Mouse (Mus musculus) kidney, adult 11 months (tissue): ENCODE measurements around the gene Cox7b2.
A peak's percentile ranks its signal among the peaks of the same experiment; 100 is the strongest.
"Not testable (repeated sequence)": the region's sequence is repeated elsewhere in the genome, so short reads cannot be mapped to it uniquely, and the experiment has no call there.

Experiments
- DNase-seq: peaks from one replicate; pipeline ENCODE4 v3.0.0; 2022

The Cox7b2 gene

DNA sequence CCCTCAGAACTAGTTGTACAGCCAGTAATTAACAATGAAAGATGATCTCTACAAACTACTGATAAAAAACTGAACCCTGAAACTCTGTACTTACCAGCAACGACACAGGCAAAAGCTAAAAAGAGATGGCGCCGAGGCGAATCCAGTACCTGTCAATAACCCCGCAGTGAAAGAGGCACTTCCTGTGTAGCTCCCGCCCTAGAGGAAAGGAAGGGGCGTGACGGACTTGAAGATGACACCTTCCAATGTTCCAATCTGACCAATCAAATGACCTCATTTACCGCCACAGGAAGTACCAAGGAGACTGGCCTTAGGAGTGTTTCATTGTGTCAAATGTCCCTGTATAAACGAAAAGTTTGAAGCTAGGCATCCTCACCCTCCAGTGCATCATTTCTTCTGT lies at the start of gene Cox7b2:
Cox7b2 (minus strand) TSS at position 127 of the 400 bp plus-strand sequence.
- no peak for DNase-seq

DNA sequence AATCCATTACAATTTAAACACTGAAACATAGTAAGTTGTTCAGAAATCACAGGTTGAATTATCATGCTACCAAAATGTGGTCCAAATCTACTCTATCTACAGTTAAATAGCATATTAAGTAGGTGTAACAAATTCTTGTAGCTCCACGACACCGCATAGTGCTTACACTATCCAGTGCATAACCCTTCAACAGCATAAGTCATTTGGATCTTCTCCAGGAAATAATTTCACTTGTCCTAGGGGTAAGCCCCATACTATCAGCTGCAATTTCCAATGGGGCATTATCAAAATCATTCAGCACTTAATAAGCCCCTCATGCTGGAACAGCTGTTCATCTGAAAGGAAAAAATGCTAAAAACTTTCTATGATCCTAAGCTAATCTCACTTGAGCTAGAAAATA lies 47.3 kb upstream of the Cox7b2 start:
- no peak for DNase-seq

DNA sequence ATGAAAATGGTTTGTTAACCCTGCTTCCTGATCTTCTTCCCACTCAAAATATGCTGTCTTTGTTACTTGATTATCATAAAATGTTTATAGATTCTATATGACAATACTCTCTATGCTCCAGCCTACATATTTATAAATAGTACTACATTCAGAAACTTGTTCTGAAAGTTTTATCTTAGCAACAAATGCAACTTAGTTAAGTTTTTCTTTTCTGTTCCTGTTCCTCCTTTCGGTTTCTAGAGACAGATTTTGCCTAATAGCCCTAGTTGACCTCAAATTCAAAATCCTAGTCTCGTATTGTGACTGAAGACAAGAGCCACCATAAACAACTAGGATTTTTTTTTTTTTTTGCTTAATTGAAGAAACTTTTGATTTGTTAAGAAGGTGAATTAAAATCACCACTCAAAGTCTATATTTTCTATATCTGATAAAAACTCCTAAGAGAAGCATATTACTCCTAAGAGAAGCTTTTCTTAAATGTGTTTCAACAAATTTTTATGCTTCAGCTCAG lies 45.8 kb upstream of the Cox7b2 start:
- no peak for DNase-seq

DNA sequence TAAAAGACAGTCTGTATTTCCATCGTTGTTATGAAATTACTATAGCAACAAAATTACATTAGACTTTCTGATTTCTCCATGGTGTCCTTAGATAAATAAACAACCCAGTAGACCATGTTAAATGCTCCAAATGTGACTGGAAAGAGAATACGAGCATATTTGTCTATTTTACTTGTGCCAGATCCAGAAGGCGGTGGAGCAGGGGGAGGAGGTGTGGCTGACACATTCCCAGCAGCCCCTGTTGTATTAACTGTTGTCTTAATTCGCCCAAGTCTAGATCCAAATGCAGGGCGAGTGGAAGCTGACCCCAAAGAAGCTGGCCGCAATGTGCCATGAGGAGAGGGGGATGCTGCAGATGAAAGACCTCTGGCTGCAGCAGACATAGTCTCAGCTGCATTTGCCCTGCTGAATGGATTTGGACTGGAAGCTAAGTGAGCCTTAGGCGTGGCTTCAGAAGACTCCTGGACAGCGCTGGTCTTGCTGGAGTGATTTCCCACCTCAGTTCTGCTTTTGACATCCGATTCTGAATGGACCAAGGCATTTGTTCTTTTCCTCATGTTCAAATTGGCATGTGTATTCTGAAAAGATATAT lies 23.7 kb upstream of the Cox7b2 start:
- DNase-seq = no peak

DNA sequence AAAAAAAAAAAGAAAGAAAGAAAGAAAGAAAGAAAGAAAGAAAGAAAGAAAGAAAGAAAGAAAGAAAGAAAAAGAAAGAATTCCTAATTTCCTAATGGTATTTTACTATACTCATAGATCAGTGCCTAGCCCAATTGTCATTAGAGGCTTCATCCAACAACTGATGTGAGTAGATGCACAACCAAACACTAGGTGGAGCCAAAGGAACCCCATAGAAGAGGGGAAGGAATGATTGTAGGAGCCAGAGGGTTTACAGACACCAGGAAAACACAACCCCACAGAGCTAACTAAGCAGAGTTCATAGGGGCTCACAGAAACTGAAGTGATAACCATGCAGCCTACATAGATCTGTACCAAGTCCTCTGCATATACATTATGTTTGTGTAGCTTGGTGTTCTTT lies 2.5 kb downstream of the Cox7b2 start:
- no peak for DNase-seq

DNA sequence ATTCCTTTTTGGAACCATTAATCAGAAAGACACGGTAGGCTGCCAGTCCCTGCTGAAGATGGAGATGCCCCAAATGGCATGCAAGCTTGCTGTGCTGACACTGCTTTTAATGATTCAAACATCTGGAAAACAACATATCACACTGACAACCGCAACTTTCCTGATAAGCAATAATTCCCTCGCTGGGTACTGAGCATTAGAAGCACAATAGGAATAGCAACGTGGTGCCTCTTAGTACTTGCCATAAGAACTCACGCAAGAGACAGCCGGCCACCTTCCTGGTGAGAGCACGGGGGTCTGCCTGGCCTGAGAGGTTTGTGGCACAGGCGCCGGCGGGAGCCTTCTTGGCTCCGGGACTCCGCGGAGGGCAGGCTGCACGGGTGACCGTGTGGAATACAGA lies 22.5 kb downstream of the Cox7b2 start:
- DNase-seq = not testable (repeated sequence)

DNA sequence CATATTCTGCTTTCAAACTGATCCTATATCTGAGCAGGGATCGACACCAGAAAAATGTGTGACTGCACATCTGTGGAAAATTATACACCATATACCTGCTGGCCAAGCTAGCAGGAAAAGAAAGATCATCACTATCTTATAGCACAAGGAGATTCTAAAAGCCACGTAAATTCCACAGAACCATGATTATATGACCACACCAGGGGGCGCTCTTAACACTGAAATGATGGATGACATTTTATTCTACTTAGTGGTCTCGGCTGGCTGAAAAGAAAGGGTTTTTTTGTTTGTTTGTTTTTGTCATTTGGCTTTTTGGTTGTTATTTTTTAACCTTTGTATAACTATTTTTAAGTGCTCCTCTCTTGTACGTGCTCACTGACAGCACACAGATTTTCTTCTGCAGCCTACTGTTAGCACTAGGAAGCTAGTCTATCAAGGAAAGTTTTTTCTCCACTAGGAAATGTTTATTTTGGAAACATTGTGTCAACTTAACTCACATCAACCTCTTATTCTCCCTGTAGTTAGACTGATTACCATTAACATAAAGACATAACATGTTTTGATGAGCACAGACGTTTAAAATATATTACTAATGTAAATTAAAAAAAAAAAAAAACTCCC lies 45.8 kb downstream of the Cox7b2 start:
- peak; percentile 2 for DNase-seq

DNA sequence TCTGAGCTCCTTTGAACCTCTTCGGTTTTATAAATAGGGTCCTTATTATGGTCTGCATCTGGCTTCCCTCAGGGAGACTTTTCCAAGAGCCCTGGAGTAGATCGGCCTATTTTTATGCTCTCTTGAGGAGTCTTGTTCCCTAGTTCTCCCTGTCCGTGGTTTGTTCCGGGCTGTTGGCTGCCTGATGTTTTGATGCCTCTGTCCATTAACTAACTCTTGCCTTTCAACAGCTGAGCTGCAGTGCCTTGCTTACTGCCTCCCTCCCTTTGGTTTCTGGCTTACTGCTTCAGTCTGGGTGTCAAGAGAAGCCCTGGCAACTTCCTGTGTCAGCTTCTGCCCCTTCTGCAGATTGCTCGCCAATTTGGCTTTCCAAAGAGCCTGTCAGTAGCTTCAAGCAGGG lies 52.4 kb downstream of the Cox7b2 start:
- DNase-seq = no peak

DNA sequence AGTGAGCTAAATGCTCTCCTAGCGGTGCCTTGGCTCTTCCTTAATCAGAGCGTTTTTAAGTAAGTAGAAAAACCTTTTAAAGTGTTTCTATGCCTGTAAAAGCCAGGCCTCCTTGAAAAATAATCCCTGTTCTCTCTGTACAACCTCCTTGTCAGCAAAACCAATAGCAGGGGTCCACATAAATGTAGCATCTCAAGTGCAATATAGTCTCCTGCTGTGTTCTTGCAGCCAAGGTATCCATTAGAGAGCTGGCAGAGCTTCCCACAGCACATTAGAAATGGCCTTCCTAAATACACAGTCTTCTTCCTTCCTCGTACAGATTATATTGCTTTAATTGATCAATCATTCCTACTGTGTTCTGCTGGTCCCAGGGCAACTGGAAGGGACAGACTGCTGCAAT lies 91.0 kb downstream of the Cox7b2 start:
- no peak for DNase-seq

DNA sequence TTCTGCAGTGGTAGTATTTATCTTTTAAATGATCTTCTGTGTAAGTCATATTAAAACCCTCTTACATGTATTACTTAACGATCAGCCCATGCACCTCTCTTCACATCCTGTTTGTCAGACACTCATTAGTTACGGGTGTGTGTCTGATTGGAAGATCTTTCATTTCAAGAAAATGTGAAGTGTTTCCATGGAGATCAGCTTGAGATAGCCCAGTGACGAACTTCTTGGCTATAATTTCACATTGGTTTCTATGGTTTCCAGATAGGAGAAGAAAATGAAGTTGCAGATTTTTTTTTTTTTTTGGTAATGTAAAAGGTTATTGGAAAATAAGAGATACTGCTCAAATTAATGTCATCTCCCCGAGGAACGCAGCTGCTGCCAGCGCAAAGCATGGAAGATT lies 107.8 kb downstream of the Cox7b2 start:
- no peak for DNase-seq
